Mouse (Mus musculus) embryo, embryonic 11.5 days (tissue): Measurements from ENCODE around the gene Traf4.

Experiments
- DNase-seq: peaks from one replicate; pipeline ENCODE4 v3.0.0-alpha.2; 2012; ENCODE audit warnings: low read depth, low spot score

Traf4 gene

GRCm38 (mm10) chr11:78167257-78167959 lies 2.0 kb upstream of the Traf4 start:
- DNase-seq, result no peak

- no peak for DNase-seq
Measured at GRCm38 (mm10) chr11:78166640-78167039, 1.3 kb upstream of the Traf4 start.

- no peak for DNase-seq
Measured at GRCm38 (mm10) chr11:78166161-78166560, 772 bp upstream of the Traf4 start.

GRCm38 (mm10) chr11:78165761-78166109 lies 346 bp upstream of the Traf4 start:
- no peak for DNase-seq

- DNase-seq, result no peak
Measured at GRCm38 (mm10) chr11:78164604-78164923, 825 bp downstream of the Traf4 start.

GRCm38 (mm10) chr11:78163681-78164603 lies 1.4 kb downstream of the Traf4 start:
- peak; percentile 73 for DNase-seq

- DNase-seq, result no peak
Measured at GRCm38 (mm10) chr11:78163045-78163444, 2.3 kb downstream of the Traf4 start.

- DNase-seq, result no peak
Measured at GRCm38 (mm10) chr11:78162504-78162903, 2.9 kb downstream of the Traf4 start.

- DNase-seq, result no peak
Measured at GRCm38 (mm10) chr11:78161968-78162367, 3.4 kb downstream of the Traf4 start.

GRCm38 (mm10) chr11:78161169-78161568 lies 4.2 kb downstream of the Traf4 start:
- no peak for DNase-seq

GRCm38 (mm10) chr11:78160675-78161074 lies 4.7 kb downstream of the Traf4 start:
- DNase-seq, result no peak

GRCm38 (mm10) chr11:78160171-78160570 lies 5.2 kb downstream of the Traf4 start:
- no peak for DNase-seq

GRCm38 (mm10) chr11:78159557-78159956 lies 5.8 kb downstream of the Traf4 start:
- no peak for DNase-seq

GRCm38 (mm10) chr11:78159096-78159495 lies 6.3 kb downstream of the Traf4 start:
- DNase-seq, result peak; percentile 75

GRCm38 (mm10) chr11:78156156-78156699 lies 9.2 kb downstream of the Traf4 start:
- no peak for DNase-seq

- no peak for DNase-seq
Measured at GRCm38 (mm10) chr11:78155674-78156073, 9.7 kb downstream of the Traf4 start.

- DNase-seq, result no peak
Measured at GRCm38 (mm10) chr11:78153778-78154177, 11.6 kb downstream of the Traf4 start.

- no peak for DNase-seq
Measured at GRCm38 (mm10) chr11:78152299-78153231, 12.8 kb downstream of the Traf4 start.

GRCm38 (mm10) chr11:78151161-78151560 lies 14.2 kb downstream of the Traf4 start:
- DNase-seq, result no peak

GRCm38 (mm10) chr11:78146707-78147543 lies 18.5 kb downstream of the Traf4 start:
- no peak for DNase-seq

GRCm38 (mm10) chr11:78146168-78146567 lies 19.2 kb downstream of the Traf4 start:
- DNase-seq, result no peak
